Mouse (Mus musculus) brain, embryonic 14.5 days (tissue): ENCODE results near the gene Farp2.

Experiments
- CTCF ChIP-seq: fragments of 200-500 bp; IDR thresholded peaks from 2 replicates; pipeline ENCODE4 v1.5.1; 2012; ENCODE audit warnings: inconsistent platforms, mild to moderate bottlenecking, moderate library complexity, borderline replicate concordance; ENCODE audit not compliant: insufficient read depth, insufficient read length; ENCODE audit errors: extremely low read depth
- POLR2A ChIP-seq: fragments of 200-500 bp; IDR thresholded peaks from 2 replicates; pipeline ENCODE4 v1.6.1; 2012; ENCODE audit warnings: mild to moderate bottlenecking, inconsistent platforms, borderline replicate concordance; ENCODE audit not compliant: poor library complexity, insufficient read depth, insufficient read length, severe bottlenecking; ENCODE audit errors: extremely low read depth

GRCm38 (mm10) chr1:93551427-93551826 lies 39.5 kb downstream of the Farp2 start:
- no peak for TF ChIP-seq POLR2A
- no peak for TF ChIP-seq CTCF
